Mouse (Mus musculus) left cerebral cortex, postnatal 4 days (tissue): ENCODE measurements at regions not wholly inside any gene's neighbourhood (a gene's known extent, or its start where the extent isn't known, plus 50 kb on each side); places are given as distances from the start of the nearest gene placed in this dataset.

Experiments used
- DNase-seq: peaks from one replicate; pipeline ENCODE4 v3.0.0-alpha.2; 2022
- intact Hi-C: fragments of 180-260 bp; cut with DNase I; formaldehyde crosslinking; loops from one replicate; pipeline ENCODE4 v1.15.1; 2025

DNA sequence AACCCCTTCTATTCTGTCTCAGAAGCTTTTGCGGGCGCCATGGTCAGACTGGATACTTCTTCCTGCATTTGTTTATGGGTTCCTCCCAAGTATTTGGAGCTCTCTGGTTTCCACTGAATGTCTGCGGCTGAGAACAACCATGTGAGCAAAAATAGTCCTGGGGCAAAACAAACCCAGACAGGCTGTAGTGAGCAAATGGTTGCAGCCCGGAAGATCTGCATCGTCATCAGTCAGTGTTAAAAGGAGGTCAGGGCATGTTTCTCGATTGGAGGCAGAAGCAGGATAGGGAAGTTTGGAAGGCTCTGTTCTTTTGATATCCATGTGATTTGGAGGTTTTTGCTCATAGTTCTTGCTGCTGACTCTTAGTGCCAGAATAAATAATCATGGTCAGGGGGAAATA lies 492.1 kb upstream of the Jag1 start:
- intact Hi-C loops = no loop called here
- DNase-seq = no peak

DNA sequence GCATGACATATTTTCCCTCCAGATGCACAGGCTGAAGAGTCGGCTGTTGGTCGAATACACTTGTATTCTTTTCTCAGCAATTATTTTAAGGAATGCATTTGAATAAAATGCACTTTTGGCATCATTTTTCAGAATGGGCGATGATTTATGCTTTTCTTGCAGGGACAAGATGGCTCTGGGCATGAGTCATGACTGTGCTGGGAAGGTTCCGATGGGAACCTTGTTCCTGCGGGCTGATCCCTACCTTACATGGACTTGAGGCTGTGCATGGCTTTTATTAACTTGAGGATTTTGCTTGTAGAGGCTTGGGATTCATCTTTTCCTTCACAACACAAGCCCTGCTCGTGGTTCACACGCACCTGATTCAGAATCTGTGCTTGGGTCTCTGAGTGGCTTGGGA lies 481.7 kb upstream of the Jag1 start:
- no peak for DNase-seq
- intact Hi-C loops = no loop called here

DNA sequence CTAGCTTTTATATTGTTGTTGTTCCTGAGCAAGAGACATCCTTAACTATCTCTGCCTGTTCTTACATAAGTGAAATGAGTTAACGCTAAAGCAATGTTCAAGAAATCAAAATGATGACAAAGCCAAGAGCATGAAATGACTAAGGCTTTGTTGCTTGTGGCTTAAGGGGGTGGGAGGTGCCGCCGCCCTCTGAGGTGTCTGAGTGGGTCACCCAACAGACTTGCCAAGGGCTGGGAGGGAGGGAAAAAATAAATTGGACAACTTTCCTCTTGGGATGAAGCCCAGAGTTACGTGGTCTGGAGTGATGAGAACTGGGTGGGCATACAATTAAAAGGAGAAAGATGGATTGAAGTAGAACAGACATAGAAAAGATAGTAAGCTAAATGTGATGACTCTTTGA lies 478.1 kb upstream of the Jag1 start:
- intact Hi-C loops = no loop called here
- DNase-seq = no peak

DNA sequence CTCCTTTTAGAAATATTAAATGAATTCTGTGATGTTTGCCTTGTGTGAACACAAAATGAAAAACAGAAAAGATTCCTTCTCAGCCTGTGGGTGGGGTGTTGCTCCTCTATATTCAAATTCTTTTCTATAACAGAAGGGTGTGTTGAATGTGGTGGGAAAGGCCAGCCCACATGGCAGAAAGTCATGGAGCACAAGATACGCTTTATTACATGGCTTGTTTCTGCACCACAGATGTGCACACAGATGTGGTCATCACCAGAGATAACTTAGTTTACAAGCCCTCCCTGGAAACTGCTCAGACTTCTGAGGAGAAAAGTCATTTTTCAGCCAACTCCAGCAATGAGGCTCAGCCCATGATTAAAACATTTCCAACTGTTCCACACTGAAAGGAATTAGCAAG lies 475.1 kb upstream of the Jag1 start:
- intact Hi-C loops = no loop called here
- DNase-seq = no peak

DNA sequence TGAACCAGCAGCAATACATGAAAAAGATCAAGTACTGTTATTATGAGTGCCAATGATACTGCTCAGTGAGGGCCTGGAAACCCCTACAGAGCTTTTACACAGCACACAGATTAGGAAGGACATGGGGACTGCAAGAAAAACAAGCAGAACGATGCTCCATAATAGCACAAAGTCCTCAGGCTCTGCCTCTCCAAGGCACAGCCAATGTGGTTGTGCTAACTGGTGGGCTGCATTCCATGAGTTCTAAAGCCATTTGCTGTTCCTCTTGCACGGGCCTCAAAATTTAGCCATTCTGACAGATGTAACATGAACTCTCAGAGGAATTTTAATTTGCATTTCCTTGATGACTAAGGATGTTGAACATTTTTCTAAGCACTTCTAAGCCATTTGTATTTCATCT lies 465.0 kb upstream of the Jag1 start:
- DNase-seq = no peak
- intact Hi-C loops = no loop called here

DNA sequence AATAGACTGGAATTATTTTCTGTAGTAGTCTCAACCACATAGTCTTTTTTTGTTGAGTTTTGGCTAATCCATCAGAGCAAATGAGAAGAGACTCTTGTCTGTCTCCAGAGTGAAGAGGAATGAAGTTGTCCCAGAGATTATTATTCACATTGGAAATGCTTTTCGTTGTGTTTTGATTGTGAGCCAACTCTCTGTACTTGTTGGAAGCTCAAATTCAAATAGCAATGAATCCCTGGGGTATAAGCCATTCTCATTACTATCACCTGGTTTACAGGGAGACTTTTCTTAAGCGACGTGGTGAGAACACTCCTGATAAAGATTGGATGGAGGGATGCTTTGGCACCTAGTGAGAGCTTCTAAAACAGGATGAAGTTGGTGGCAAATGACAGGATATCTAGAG lies 459.3 kb upstream of the Jag1 start:
- intact Hi-C loops = no loop called here
- DNase-seq = no peak

DNA sequence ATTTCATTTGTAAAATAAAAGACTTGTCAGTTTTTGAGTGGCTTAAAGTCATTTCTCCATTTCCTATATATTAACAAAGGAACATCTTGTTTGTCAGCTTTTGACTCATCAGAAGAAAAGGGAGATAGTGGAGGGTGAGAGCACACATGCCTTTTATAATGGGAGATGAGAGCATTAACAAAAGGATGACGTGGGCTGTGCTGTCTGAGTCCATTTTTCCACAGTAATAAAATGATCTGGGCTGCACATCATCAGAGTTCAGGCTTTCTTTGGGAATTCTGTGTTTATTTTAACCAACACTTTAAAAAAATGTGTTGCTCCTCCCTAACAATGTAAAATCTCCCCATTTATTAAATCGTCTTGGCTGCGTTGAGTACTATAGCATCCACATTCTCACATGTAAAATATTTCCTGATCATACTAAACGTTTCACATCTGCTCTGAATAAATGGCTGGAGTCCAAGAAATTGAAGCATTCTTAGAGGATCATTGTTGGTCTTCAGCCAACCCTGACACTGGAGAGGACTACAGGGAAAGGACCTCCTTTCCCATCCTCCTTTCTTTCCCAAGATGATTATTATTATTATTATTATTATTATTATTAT lies 458.5 kb upstream of the Jag1 start:
- no peak for DNase-seq
- intact Hi-C loops = no loop called here

DNA sequence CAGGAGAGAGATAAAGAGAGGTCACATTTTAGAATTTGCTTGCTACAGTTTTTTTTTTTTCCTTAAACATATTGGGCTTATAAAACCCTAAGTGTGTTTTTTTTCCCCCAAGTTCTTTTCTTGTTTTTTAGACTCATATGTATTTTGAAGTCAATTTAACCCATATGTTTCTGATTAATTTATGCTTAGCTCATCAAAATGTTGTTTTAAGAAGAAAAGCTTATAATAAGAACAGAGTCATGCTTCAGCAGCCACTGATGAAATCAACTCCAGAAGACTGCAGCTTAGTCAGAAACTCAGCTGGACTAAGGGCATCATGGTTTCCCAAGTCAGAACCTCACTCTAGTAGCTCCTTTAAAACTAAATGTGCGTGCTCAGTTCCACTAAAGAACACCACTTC lies 454.7 kb upstream of the Jag1 start:
- intact Hi-C loops = no loop called here

DNA sequence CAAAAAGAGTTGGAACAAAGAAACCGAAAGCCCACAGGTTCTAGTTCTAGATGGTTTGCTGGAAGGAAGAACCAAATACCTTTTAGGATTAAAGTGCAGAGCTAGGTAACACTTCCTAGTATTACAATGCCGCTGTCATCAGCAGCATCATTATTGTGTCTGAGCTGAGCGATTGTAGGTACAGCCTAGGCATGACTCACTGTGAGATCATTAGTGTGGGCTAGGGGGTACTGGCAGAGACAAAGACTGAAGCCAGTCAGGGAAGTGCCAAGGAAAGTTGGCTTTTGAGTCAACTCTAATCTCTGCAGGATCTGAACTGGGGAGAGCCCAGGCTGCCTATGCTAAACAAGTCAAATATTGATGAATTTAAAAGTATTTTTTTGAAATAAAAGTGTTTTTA lies 450.2 kb upstream of the Jag1 start:
- no peak for DNase-seq
- intact Hi-C loops = no loop called here

More for the DNA sequence above, 454.7 kb upstream of the Jag1 start:
- no peak for DNase-seq

DNA sequence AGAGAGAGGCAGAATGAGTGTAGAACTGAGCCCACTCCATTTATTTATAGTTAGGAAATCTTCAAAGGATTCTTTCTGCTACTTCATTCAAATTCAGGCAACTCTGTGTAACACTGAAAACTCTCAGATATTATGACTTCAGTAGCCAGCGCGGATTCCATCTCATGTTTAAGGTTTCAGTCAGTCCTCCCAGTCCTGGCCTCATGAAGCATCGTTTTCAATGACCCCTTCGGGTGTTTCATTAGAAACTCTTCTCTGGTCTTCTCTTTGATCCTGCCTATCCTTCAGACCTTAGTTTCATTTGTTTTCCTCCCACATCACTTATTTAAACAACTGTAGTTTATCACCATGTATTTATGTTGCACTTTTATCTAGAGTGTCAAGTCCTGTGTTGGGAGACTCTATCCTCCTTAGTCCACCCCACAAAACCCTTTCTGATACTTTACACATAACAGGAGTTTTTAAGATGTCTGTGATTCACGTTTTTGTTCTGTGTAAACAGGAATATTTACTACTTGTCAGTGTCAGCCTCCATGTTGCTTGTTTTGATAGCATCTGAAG lies 447.7 kb upstream of the Jag1 start:
- DNase-seq = no peak
- intact Hi-C loops = no loop called here

DNA sequence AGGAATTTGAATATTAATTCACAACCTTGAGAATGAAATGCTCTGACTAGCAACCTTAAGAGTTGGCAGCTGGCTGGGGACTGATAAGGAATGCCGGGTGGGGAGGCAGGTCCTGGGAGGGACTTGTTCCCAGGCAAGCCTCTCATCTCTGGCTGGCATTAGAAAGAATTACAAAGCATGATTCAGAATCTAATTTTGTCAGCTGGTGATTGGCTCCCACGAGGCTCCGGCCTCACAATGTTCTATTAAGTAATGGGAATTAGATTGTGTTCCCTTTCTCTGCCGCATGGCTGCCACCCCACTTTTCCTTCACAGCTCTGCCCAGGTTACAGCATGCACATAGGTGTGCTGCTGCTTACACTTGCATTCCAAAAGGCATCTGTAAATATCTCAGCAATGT lies 443.9 kb upstream of the Jag1 start:
- intact Hi-C loops = no loop called here
- no peak for DNase-seq

DNA sequence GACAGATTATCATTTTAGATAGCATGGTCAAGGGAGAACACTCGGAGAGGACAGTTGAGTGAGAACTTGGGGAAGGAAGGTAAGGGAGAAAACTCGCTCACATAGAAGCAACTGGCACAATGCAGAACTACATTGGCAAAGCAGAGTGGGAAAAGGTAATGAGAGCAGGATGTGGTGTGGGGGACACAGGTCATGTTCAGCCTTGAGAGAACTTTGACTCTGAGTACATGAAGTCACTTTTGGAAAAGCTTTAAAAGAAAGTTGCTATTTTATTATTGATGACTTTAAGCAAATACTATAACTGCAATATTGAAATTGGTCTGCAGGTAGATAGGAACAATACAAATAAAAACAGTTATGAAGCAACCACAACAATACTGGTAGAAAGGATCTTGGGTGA lies 437.4 kb upstream of the Jag1 start:
- intact Hi-C loops = no loop called here
- DNase-seq = no peak

DNA sequence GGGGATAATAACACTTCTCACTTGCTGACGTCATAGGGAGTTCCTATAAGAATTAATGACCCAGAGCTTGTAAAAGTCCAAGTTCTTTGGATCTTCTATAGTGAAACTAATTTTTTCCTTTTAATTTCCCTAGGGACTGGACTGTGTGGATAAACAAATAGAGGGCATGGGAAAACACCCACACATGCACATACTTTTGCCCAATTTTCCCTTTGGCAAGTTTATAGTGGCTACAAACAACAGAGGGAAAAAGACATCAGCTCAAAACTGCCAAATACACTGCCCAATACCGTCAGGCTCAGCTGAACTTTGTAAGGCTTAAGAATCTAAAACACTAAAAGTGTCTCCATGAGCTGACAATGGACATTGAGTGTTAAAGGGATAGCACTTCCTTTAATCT lies 420.1 kb upstream of the Jag1 start:
- intact Hi-C loops = no loop called here
- DNase-seq = no peak

DNA sequence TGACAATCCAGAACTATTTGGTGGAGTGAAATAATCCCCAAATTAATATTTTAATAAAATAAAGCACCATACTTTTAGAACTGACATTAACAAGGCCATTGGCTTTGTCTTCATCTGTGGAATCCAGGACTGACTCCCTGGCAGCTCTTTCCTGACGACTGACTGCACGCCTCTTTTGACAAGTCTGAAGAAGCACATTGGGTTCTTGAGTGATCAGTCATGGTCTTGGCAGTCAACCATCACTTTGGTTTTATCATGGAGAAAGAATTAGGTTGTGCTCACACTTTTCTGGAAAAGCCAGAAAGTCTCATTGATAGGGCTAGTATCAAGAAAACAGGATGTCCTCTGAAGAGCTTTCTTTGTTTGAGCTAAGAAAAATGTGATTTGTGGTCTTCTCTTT lies 399.8 kb upstream of the Jag1 start:
- intact Hi-C loops = no loop called here
- no peak for DNase-seq

DNA sequence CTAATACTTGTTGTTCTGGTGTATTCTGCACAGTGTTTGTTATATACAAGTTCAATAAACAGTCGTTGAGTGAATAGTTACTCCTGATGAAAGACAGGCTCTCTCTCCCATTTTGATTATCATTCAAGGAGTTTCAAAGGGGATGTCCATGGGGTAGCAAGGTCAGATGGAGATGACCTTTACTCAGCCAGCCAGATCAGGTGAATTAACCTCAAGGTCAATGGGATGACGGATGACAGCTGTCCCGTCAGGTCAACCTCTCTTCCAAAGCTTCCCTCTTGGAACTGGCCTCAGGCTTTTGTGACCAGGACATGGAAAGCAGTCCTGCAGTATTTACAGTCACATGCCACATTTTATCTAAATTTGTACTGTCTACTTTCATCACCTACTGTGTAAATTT lies 398.6 kb upstream of the Jag1 start:
- no peak for DNase-seq
- intact Hi-C loops = no loop called here

DNA sequence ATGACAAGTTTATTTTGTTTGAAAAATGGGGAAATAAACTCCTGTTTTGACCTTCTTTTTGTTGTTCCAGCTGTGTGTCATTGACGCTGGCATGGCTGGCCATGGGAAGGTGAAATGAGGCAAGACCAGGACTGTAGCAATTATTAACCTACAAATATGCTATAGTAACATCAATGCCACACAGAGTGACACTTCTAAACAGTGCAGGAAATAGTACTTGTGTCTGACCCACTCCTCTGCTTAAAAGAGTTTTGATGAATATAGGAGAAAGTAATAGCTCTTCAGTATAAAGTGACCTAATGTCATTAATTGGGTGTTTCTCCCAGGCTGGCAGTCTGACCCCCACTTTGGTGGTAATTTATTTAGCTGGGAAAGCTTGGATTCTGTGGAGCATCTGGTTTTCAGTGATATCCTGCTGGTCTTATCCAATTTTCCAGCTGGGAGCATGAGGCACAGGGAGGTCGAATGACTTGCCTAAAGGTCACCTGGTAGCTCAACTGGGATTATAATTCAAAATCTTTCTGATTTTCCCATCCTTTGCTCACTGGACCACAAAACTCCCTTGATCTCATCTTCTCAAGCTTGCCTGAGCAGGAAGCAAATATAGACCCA lies 397.6 kb upstream of the Jag1 start:
- no peak for DNase-seq
- intact Hi-C loops = no loop called here

DNA sequence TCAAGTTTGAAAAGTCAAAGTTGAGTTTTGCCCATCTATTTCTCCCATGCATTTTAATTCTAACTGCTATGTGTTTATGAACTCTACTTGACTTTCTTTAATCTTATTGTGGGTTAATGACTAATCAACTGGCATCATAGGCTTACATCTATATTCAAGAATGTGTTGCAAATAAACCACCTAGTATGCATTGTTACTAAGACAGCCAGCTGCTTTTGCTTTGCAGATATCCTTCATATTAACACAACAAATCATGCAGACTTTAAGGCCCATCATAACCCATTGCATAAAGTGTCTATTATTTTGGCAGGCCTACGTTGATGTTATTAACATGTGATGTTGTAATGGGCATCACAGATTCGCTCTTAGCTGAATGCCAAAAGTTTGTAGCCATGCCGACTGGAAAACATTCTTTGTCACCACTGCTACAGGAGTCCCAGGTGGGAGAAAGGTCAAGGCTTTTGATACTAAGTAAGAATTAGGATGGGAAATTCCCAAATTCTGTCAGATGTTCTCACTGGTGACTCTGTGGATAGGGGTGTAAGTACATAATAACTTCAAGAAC lies 394.3 kb upstream of the Jag1 start:
- intact Hi-C loops = no loop called here
- DNase-seq = no peak

DNA sequence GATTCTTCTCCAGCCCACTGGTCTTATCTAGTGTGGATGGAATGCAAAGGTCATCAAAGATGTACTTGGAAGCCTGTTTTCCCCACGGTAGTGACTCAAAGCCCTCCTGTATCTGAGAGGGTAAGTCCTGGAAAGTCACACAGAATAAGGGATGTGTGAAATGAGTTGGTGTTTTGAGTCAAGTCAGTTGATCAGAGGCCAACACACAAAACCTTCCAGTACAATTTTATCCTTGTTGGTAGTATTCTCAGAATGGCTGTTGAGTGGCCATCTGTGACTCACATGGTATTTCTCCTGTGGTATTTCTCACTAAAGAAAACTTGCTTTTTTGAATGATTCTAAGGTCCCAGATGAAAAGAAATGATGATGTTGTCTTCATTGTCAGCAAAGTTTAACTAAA lies 384.8 kb upstream of the Jag1 start:
- intact Hi-C loops = no loop called here
- DNase-seq = no peak

DNA sequence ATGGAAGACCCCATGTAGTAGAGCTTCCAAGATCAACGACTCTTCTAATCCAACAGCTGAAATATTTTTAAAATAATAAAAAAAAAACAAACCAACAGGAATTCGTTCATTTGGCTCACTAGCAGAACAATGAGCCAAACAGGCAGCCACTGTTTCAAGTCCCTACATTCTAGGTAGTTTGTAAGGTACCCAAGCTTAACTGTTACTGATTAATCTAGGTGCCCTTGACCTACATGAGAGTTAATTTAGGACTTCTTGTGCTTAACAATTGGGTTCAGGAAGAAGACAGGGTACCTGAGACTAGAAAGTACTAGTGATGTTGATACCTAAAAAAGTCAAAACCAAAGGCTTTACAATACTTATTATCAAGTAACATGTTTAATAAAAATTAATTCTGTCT lies 381.2 kb upstream of the Jag1 start:
- no peak for DNase-seq
- intact Hi-C loops = no loop called here

DNA sequence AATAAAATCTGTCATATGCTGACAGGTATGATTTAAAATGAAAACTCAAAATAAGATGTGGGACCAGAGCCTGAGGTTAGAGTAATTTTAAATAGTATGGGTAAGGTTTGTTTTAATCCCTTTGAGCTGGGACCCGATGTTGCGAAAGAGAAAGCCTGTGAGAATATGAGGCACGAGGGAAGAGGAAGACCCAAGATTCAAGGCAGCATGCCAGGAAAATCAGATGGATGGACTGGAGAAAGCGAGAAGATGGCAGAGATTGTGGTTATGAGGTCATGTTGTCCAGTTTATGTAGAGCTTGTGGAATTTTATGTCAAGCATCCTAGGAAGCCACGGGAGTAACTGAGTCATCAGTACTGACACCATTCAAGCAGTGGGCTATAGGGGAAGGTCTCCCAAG lies 377.2 kb upstream of the Jag1 start:
- intact Hi-C loops = no loop called here
- no peak for DNase-seq

DNA sequence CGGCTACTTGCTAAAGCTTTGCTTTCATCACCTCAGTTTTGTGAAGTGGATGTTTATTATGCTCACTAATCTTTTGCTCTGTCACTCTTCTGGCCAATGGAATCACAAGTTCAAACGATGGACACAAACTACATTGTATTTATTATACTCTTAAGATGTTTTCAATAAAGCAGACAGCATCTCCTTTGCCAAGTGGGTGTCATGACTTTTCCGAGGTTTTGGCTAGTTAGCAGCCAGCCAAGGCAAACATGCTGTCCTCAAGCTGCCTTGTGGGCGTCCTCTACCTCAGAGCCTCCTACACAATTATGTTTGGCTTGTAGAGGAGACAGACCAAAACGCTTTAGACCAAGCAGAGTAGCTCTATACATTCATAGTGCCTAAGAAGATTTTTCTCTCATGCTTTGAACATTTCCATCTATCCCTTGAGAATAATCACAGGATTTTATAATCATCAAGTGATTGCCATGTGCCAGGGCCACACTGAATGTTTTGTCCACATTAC lies 372.8 kb upstream of the Jag1 start:
- intact Hi-C loops = no loop called here
- DNase-seq = no peak

DNA sequence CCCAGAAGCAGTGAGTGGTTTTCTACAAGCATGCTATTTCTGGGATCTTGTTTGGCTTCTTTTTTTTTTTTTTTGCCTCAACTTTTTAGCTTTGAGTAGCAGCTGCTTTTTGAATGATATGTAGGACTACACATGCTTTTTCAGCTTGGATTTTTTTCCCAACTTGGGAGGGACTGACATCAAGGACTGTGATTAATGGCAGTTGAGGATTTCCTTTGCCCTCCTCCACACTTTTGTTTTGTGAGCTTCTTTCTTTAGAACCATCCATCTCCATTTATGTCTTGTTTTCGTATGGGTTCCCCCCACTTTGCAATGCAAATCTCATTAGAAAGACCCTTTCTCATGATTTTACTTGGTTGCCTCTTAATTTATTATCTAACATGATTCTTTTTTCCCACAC lies 352.3 kb upstream of the Jag1 start:
- intact Hi-C loops = no loop called here
- DNase-seq = no peak
